Mouse (Mus musculus): ENCODE results near the gene Cipc. TPM values are rescaled to one million over a fixed set of nuclear protein-coding genes. Genes with fewer than 3 reads are reported as not detected.

The Cipc gene
- polyA plus RNA-seq, 1 experiment: 0.61 TPM

GRCm38 (mm10) chr12:86975761-86976160 lies 28.9 kb downstream of the Cipc start:
- no peaks in the 10 kb centered on the region for H3K9me3 ChIP-seq (ENCODE audit: control insufficient read depth, low read length)
- no peak overlapping the region for H3K4me3 ChIP-seq (replicated peaks)
- peaks cover 33% of the 10 kb centered on the region for H3K27me3 ChIP-seq (ENCODE audit: control insufficient read depth)
- no peaks in the 10 kb centered on the region for H3K36me3 ChIP-seq (ENCODE audit: control insufficient read depth)
- TF ChIP-seq GATA1 (IDR thresholded peaks at IDR 0.05; ENCODE audit: low read length): no peak
- TF ChIP-seq TAL1 (IDR thresholded peaks at IDR 0.05; ENCODE audit: low read length): no peak
- peaks cover 21% of the 10 kb centered on the region for H3K4me1 ChIP-seq (ENCODE audit: control insufficient read depth)

DNA sequence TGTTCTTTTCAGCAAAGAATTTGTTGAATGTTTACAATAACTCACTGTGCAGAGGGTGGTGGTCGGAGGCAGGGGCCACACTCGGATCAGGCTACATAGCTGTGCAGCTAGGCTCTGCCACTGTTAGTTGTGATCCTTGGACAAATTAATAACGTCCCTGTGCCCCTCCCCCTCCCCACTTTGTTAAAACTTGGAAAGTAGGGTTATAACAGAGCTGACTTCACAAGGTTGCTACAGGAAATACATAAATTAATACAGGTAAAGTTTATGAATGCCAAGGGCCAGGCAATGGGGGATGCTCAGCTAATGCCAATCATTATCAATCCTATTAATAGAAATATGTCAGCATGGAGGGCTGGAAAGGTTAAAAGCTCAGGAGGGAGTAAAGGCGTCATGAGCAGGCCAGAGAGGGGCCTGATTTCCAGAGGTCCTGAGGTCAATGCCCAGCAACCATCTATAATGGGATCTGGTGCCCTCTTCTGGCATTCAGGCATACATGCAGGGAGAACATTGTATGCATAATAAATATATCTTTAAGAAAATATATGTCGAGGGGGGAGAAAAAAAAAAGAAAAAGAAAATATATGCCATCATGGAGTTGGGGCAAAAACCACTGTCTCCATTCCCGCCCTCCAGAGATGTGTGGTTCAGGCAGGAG lies 29.8 kb downstream of the Cipc start:
- TF ChIP-seq TAL1 (IDR thresholded peaks at IDR 0.05; ENCODE audit: low read length): no peak
- no peak for TF ChIP-seq GATA1 (IDR thresholded peaks at IDR 0.05; ENCODE audit: low read length)
- no peak overlapping the region for H3K4me3 ChIP-seq (replicated peaks)
- H3K27me3 ChIP-seq (ENCODE audit: control insufficient read depth): peaks cover 42% of the 10 kb centered on the region
- peaks cover 21% of the 10 kb centered on the region for H3K4me1 ChIP-seq (ENCODE audit: control insufficient read depth)
- no peaks in the 10 kb centered on the region for H3K9me3 ChIP-seq (ENCODE audit: control insufficient read depth, low read length)
- no peaks in the 10 kb centered on the region for H3K36me3 ChIP-seq (ENCODE audit: control insufficient read depth)

- H3K4me1 ChIP-seq (ENCODE audit: control insufficient read depth): peaks cover 18% of the 10 kb centered on the region
- no peaks in the 10 kb centered on the region for H3K36me3 ChIP-seq (ENCODE audit: control insufficient read depth)
- H3K27me3 ChIP-seq (ENCODE audit: control insufficient read depth): peaks cover 46% of the 10 kb centered on the region
- no peak overlapping the region for H3K4me3 ChIP-seq (replicated peaks)
- H3K9me3 ChIP-seq (ENCODE audit: control insufficient read depth, low read length): no peaks in the 10 kb centered on the region
- no peak for TF ChIP-seq GATA1 (IDR thresholded peaks at IDR 0.05; ENCODE audit: low read length)
- TF ChIP-seq TAL1 (IDR thresholded peaks at IDR 0.05; ENCODE audit: low read length): no peak
Measured at GRCm38 (mm10) chr12:86977833-86978232, 31.0 kb downstream of the Cipc start.

DNA sequence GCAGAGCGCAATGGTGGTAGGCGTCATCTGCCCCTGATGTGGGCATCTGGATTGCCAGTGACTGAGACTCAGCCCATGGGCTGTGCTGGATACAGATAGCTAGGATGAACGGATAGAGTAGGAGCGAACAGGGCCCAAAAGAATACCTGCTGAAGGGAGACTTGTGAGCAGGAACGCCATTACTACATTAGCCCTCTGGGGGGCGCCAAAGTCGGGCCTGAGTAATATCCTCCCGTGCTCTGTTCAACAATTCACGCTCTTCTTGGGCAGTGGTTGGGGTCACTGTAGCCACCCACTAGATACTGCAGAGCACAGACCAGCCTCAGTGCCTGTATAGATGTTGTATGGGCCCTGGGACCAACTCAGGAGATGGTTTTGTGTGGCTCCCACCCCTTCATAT lies 34.3 kb downstream of the Cipc start:
- TF ChIP-seq TAL1 (IDR thresholded peaks at IDR 0.05; ENCODE audit: low read length) (no peak), GATA1 (IDR thresholded peaks at IDR 0.05; ENCODE audit: low read length) (no peak)
- H3K36me3 ChIP-seq (ENCODE audit: control insufficient read depth): no peaks in the 10 kb centered on the region
- peaks cover 65% of the 10 kb centered on the region for H3K27me3 ChIP-seq (ENCODE audit: control insufficient read depth)
- no peak overlapping the region for H3K4me3 ChIP-seq (replicated peaks)
- no peaks in the 10 kb centered on the region for H3K9me3 ChIP-seq (ENCODE audit: control insufficient read depth, low read length)
- H3K4me1 ChIP-seq (ENCODE audit: control insufficient read depth): no peaks in the 10 kb centered on the region

DNA sequence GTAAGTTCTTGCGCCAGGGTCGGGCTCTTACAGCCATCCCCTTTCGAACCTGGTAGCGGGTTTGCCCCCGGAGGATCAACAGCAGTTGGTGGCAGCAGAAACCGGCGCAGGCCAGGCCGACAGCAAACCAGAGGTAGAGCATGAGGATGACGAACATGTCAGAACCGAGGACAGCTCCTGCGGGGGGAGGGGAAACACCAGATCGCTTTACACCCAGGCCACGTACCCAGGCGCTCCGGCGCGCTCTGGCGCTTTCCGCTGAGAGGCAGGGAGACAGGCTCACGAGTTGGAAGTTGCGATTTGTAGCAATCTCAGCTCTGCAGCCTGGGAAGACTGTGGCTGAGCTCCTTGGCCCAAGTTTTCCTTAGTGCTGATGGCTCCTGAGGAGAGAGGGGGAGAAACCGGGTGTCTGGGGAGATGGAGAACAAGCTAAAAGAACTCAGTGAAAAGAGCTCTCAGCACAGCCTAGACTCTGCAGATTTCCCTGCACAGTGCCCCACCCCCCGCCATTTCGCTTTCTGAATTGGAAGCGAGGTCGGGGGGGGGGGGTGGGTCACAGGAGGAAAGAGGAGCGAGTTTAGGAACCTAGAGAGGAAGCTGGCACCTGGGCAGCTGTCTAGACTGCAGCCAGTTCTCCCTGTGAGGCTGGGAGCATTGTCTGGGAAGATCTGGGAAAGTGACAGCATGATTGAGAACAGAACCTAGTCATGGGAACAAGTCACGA lies 36.8 kb downstream of the Cipc start:
- H3K36me3 ChIP-seq (ENCODE audit: control insufficient read depth): no peaks in the 10 kb centered on the region

DNA sequence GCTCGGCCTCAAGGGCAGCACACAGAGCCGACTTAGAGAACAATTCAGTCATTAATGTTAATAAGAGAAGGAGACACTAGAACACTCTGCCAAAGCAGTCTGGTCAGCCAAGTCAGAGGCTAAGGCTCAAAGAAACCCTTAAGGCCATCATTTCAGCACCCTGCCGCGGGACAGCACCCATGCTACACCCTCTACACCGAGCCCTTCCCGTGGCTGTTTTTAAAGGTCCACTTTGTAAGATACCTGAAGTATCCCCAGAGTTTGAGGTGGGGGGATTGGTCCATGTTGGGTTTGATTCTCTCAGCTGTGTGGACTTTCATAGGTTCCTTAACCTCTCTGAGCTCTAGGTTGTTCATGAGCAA lies 37.3 kb downstream of the Cipc start:
- Histone ChIP-seq H3K9me3 (ENCODE audit: control insufficient read depth, low read length) (no peaks in the 10 kb centered on the region), H3K4me3 (replicated peaks) (no peak overlapping the region), H3K36me3 (ENCODE audit: control insufficient read depth) (no peaks in the 10 kb centered on the region), H3K4me1 (ENCODE audit: control insufficient read depth) (no peaks in the 10 kb centered on the region), H3K27me3 (ENCODE audit: control insufficient read depth) (peaks cover 68% of the 10 kb centered on the region)
- TF ChIP-seq TAL1 (IDR thresholded peaks at IDR 0.05; ENCODE audit: low read length): no peak

More for the DNA sequence above, 36.8 kb downstream of the Cipc start:
- TF ChIP-seq GATA1 (IDR thresholded peaks at IDR 0.05; ENCODE audit: low read length): no peak
- TF ChIP-seq TAL1 (IDR thresholded peaks at IDR 0.05; ENCODE audit: low read length): no peak
- H3K4me1 ChIP-seq (ENCODE audit: control insufficient read depth): no peaks in the 10 kb centered on the region
- no peaks in the 10 kb centered on the region for H3K9me3 ChIP-seq (ENCODE audit: control insufficient read depth, low read length)
- H3K4me3 ChIP-seq (replicated peaks): no peak overlapping the region
- peaks cover 67% of the 10 kb centered on the region for H3K27me3 ChIP-seq (ENCODE audit: control insufficient read depth)

GRCm38 (mm10) chr12:86986562-86986961 lies 39.7 kb downstream of the Cipc start:
- Histone ChIP-seq H3K9me3 (ENCODE audit: control insufficient read depth, low read length) (no peaks in the 10 kb centered on the region), H3K4me1 (ENCODE audit: control insufficient read depth) (no peaks in the 10 kb centered on the region), H3K4me3 (replicated peaks) (no peak overlapping the region), H3K27me3 (ENCODE audit: control insufficient read depth) (peaks cover 73% of the 10 kb centered on the region), H3K36me3 (ENCODE audit: control insufficient read depth) (no peaks in the 10 kb centered on the region)
- no peak for TF ChIP-seq GATA1 (IDR thresholded peaks at IDR 0.05; ENCODE audit: low read length)
- TF ChIP-seq TAL1 (IDR thresholded peaks at IDR 0.05; ENCODE audit: low read length): no peak

DNA sequence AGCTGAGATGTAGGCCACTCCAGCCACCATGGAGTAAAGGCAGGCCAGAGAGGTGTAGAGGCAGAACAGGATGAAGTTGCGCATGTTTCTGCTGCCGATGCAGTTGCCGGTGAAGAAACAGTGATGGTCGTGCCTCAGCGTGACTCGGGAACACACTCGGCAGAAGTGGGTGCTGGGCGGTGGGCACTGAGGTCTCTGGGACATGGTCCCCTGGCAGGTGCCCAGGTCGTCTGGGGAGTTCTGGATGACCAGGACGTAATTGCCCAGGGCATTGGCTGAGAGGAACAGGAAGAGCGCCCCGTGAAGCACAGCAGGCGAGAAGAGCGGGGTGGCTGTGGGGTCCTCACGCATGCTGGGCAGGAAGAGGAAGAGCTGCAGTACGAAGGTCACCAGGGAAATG lies 41.4 kb downstream of the Cipc start:
- peaks cover 71% of the 10 kb centered on the region for H3K27me3 ChIP-seq (ENCODE audit: control insufficient read depth)

DNA sequence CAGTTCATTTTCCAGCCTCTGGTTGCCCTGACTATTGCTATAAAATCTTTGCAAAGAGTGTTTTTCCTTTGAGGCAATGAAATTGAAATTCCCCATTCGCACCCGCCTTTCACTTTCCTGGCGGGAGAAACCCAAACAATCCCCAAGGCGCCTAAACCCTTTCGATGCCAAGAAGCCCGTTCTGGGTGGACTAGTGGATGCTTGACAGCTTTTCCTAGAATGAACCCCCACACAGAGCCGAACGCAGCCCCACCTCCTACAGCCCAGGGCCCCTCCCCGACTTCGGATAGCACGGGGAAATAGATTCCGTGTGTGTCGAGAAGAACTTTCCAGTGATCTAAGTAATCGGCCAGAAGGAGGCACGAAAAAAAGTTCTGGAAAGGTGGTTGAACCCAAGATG lies 42.5 kb downstream of the Cipc start:
- Histone ChIP-seq H3K27me3 (ENCODE audit: control insufficient read depth) (peaks cover 62% of the 10 kb centered on the region), H3K4me1 (ENCODE audit: control insufficient read depth) (no peaks in the 10 kb centered on the region), H3K4me3 (replicated peaks) (no peak overlapping the region), H3K9me3 (ENCODE audit: control insufficient read depth, low read length) (no peaks in the 10 kb centered on the region), H3K36me3 (ENCODE audit: control insufficient read depth) (no peaks in the 10 kb centered on the region)
- TF ChIP-seq GATA1 (IDR thresholded peaks at IDR 0.05; ENCODE audit: low read length) (no peak), TAL1 (IDR thresholded peaks at IDR 0.05; ENCODE audit: low read length) (no peak)

More for the DNA sequence above, 41.4 kb downstream of the Cipc start:
- H3K4me3 ChIP-seq (replicated peaks): no peak overlapping the region
- no peaks in the 10 kb centered on the region for H3K9me3 ChIP-seq (ENCODE audit: control insufficient read depth, low read length)
- TF ChIP-seq GATA1 (IDR thresholded peaks at IDR 0.05; ENCODE audit: low read length) (no peak), TAL1 (IDR thresholded peaks at IDR 0.05; ENCODE audit: low read length) (no peak)
- no peaks in the 10 kb centered on the region for H3K4me1 ChIP-seq (ENCODE audit: control insufficient read depth)
- no peaks in the 10 kb centered on the region for H3K36me3 ChIP-seq (ENCODE audit: control insufficient read depth)
